In genomic region chr10:80175536-80176269, GRCm38 (mm10) we compare ENCODE assay signal across 8 mouse cellular contexts. TPM values are rescaled to one million over a fixed set of nuclear protein-coding genes. Genes with fewer than 3 reads are reported as not detected.
DNase-seq lines count a peak whose midpoint lies in the region; ATAC-seq and TF ChIP-seq lines count a peak whose summit lies in the region.

No protein-coding gene starts in this region.

- peak; percentile 67 for TF ChIP-seq RAD21 in CH12.LX (IDR thresholded peaks at IDR 0.05; ENCODE audit: low read depth, low read length)

- H3K4me1 ChIP-seq in intestine, postnatal 0 days (replicated peaks; ENCODE audit: control insufficient read depth, insufficient read depth, low read length) = no peaks in the 10 kb centered on the region
- peaks cover 23% of the 10 kb centered on the region for H3K4me1 ChIP-seq in intestine, embryonic 16.5 days (ENCODE audit: control insufficient read depth, insufficient read depth, low read length)
- peaks cover 27 to 69% of the 10 kb centered on the region in 2 experiments for H3K4me1 ChIP-seq in CH12.LX (ENCODE audit: control insufficient read depth in 1 of 2, insufficient read depth in 2 of 2)
- peaks cover 15% of the 10 kb centered on the region for H3K4me1 ChIP-seq in hindbrain, embryonic 11.5 days (replicated peaks; ENCODE audit: control insufficient read depth, insufficient read depth, low read length)
- H3K4me1 ChIP-seq in midbrain, embryonic 12.5 days = peaks cover 54% of the 10 kb centered on the region

- no peaks in the 10 kb centered on the region for H3K9me3 ChIP-seq in intestine, postnatal 0 days (ENCODE audit: control insufficient read depth)
- H3K9me3 ChIP-seq in intestine, embryonic 16.5 days (ENCODE audit: control insufficient read depth, low read length) = no peaks in the 10 kb centered on the region
- no peaks in the 10 kb centered on the region for H3K9me3 ChIP-seq in CH12.LX (replicated peaks; ENCODE audit: low read length)
- H3K9me3 ChIP-seq in hindbrain, embryonic 11.5 days (ENCODE audit: control insufficient read depth, low read length) = no peaks in the 10 kb centered on the region
- H3K9me3 ChIP-seq in midbrain, embryonic 12.5 days = no peaks in the 10 kb centered on the region

- TF ChIP-seq EP300 in CH12.LX (IDR thresholded peaks at IDR 0.05; ENCODE audit: low read length) = no peak

- peak; percentile 57 for DNase-seq in CH12.LX (ENCODE audit: extremely low read depth)
- DNase-seq in cerebellum, adult 9-11 months = peak; percentile 63
- DNase-seq in hindbrain, embryonic 11.5 days (ENCODE audit: low spot score) = peak; percentile 70
- DNase-seq in spleen, adult 12 weeks (ENCODE audit: low spot score) = no peak
- no peak for DNase-seq in testis, postnatal 14 days (ENCODE audit: low spot score)

- H3K4me3 ChIP-seq in intestine, postnatal 0 days (ENCODE audit: low read depth, low read length) = no peak overlapping the region
- H3K4me3 ChIP-seq in intestine, embryonic 16.5 days (ENCODE audit: low read length) = no peak overlapping the region
- H3K4me3 ChIP-seq in CH12.LX (replicated peaks in 1 of 3; ENCODE audit: low read depth in 2 of 3, low read length in 2 of 3, poor library complexity in 1 of 3) = no peak overlapping the region
- no peak overlapping the region for H3K4me3 ChIP-seq in hindbrain, embryonic 11.5 days (ENCODE audit: low read depth, low read length)
- H3K4me3 ChIP-seq in midbrain, embryonic 12.5 days = no peak overlapping the region

- H3K27me3 ChIP-seq in intestine, postnatal 0 days (replicated peaks; ENCODE audit: control insufficient read depth, insufficient read depth, low read length) = no peaks in the 10 kb centered on the region
- no peaks in the 10 kb centered on the region for H3K27me3 ChIP-seq in intestine, embryonic 16.5 days (replicated peaks; ENCODE audit: control insufficient read depth, insufficient read depth, low read length)
- H3K27me3 ChIP-seq in CH12.LX (replicated peaks) = peaks cover 21% of the 10 kb centered on the region
- H3K27me3 ChIP-seq in hindbrain, embryonic 11.5 days (ENCODE audit: control insufficient read depth, insufficient read depth, low read length) = no peaks in the 10 kb centered on the region
- 0 out of 2 replicates have a peak, but pooled peaks cover 3% of the 10 kb centered on the region for H3K27me3 ChIP-seq in midbrain, embryonic 12.5 days

- peaks cover 18% of the 10 kb centered on the region for H3K36me3 ChIP-seq in intestine, postnatal 0 days (ENCODE audit: control insufficient read depth, insufficient read depth)
- peaks cover 9% of the 10 kb centered on the region for H3K36me3 ChIP-seq in intestine, embryonic 16.5 days (ENCODE audit: control insufficient read depth, insufficient read depth, low read length)
- peaks cover 16 to 37% of the 10 kb centered on the region in 2 experiments for H3K36me3 ChIP-seq in CH12.LX (replicated peaks in 1 of 2; ENCODE audit: control insufficient read depth in 1 of 2, insufficient read depth in 1 of 2, low read length in 1 of 2)
- peaks cover 8% of the 10 kb centered on the region for H3K36me3 ChIP-seq in hindbrain, embryonic 11.5 days (ENCODE audit: control insufficient read depth, insufficient read depth, low read length)
- peaks cover 25% of the 10 kb centered on the region for H3K36me3 ChIP-seq in midbrain, embryonic 12.5 days

- no peak for ATAC-seq in intestine, postnatal 0 days
- no peak for ATAC-seq in intestine, embryonic 16.5 days
- no peak for ATAC-seq in hindbrain, embryonic 11.5 days (ENCODE audit: low FRiP score)
- ATAC-seq in midbrain, embryonic 12.5 days (ENCODE audit: low FRiP score, low read depth) = no peak

- peak; percentile 80 for TF ChIP-seq CTCF in intestine, postnatal 0 days (IDR thresholded peaks at IDR 0.05; ENCODE audit: low read depth)
- TF ChIP-seq CTCF in CH12.LX (conservative IDR thresholded peaks at IDR 0.05 in 1 of 2, IDR thresholded peaks at IDR 0.05 in 1 of 2; ENCODE audit: low read depth in 2 of 2, low read length in 2 of 2) = peak; percentile 68 to 76

- in situ Hi-C loops in CH12.LX (cut with MboI; ENCODE audit: low pct_ligation_motif_present, low pct_unique_long_range_greater_than_20kb, low sequenced_read_pairs) = loop anchor here (5.0 kb wide), 2 partner anchors 72 to 172 kb away; partner anchors contain the start of genes Adamtsl5 and Ndufs7

- WGBS in intestine, postnatal 0 days = 32% methylated on average over 4 of the region's 4 CpGs
- WGBS in intestine, embryonic 16.5 days = 35% methylated on average over 4 of the region's 4 CpGs
- 29% methylated on average over 4 of the region's 4 CpGs for WGBS in hindbrain, embryonic 11.5 days
- WGBS in midbrain, embryonic 12.5 days = 16% methylated on average over 4 of the region's 4 CpGs

- no peaks in the 10 kb centered on the region for H3K79me2 ChIP-seq in CH12.LX (replicated peaks; ENCODE audit: control insufficient read depth, extremely low read depth, insufficient read depth, poor library complexity, severe bottlenecking)

- dilution Hi-C loops in CH12.LX (cut with MboI; ENCODE audit: extremely low pct_ligation_motif_present, extremely low pct_unique_long_range_greater_than_20kb, low sequenced_read_pairs) = no loop called here

- H3K9ac ChIP-seq in intestine, postnatal 0 days (ENCODE audit: low read depth, low read length) = no peak overlapping the region
- H3K9ac ChIP-seq in intestine, embryonic 16.5 days (ENCODE audit: low read depth, low read length) = no peak overlapping the region
- no peak overlapping the region for H3K9ac ChIP-seq in CH12.LX (ENCODE audit: insufficient read depth, low read depth)
- H3K9ac ChIP-seq in hindbrain, embryonic 11.5 days (ENCODE audit: low read depth, low read length) = no peak overlapping the region
- H3K9ac ChIP-seq in midbrain, embryonic 12.5 days (replicated peaks) = no peak overlapping the region

- no peak overlapping the region for H3K27ac ChIP-seq in intestine, postnatal 0 days (ENCODE audit: low read depth, low read length)
- no peak overlapping the region for H3K27ac ChIP-seq in intestine, embryonic 16.5 days (ENCODE audit: low read length)
- no peak overlapping the region for H3K27ac ChIP-seq in CH12.LX (ENCODE audit: insufficient read depth, low read depth)
- H3K27ac ChIP-seq in hindbrain, embryonic 11.5 days (ENCODE audit: low read depth, low read length) = no peak overlapping the region
- peak overlapping the region; percentile 91 for H3K27ac ChIP-seq in midbrain, embryonic 12.5 days (replicated peaks)

- H3K4me2 ChIP-seq in intestine, postnatal 0 days (replicated peaks; ENCODE audit: low read depth) = no peak overlapping the region
- no peak overlapping the region for H3K4me2 ChIP-seq in intestine, embryonic 16.5 days (ENCODE audit: low read depth, low read length)
- H3K4me2 ChIP-seq in CH12.LX (ENCODE audit: insufficient read depth, low read depth, poor library complexity, severe bottlenecking) = no peak overlapping the region
- H3K4me2 ChIP-seq in hindbrain, embryonic 11.5 days (replicated peaks; ENCODE audit: low read depth, low read length) = no peak overlapping the region
- H3K4me2 ChIP-seq in midbrain, embryonic 12.5 days (replicated peaks) = no peak overlapping the region; the same call in 1 of the 2 replicates

- TF ChIP-seq POLR2A in CH12.LX (IDR thresholded peaks at IDR 0.05; ENCODE audit: low read depth, low read length) = no peak

RNA-seq across cellular contexts. Expression of gene 1600002K03Rik, which starts 3.0 kb away (rescaled TPM):
- polyA plus RNA-seq in intestine, postnatal 0 days (2015; fragmentation: Nextera tagmentation; extraction: Ambion mirVana) = 12.7 and 13.9 TPM in 2 replicates
- polyA plus RNA-seq in intestine, embryonic 16.5 days (2015; fragmentation: Nextera tagmentation; extraction: Ambion mirVana) = 23.6 TPM in 2 replicates
- total RNA-seq in CH12.LX (2012; rRNA removed) = 30.5 and 37.7 TPM in 2 replicates
- total RNA-seq in CH12.LX (2014; rRNA removed) = 34.3 and 40.2 TPM in 2 replicates
- 19.3 and 21.9 TPM in 2 replicates for polyA plus RNA-seq in CH12.LX (2012; ENCODE audit: insufficient read length, low read depth)
- polyA plus RNA-seq in hindbrain, embryonic 11.5 days (2014; fragmentation: Nextera tagmentation; extraction: Ambion mirVana) = 7.6 and 9.4 TPM in 2 replicates
- polyA plus RNA-seq in midbrain, embryonic 12.5 days (2016; fragmentation: Nextera tagmentation; extraction: Ambion mirVana) = 12.9 and 13.6 TPM in 2 replicates

RNA-seq across cellular contexts. Expression of gene Efna2, which starts 3.6 kb away (rescaled TPM):
- 3.5 and 3.8 TPM in 2 replicates for polyA plus RNA-seq in intestine, postnatal 0 days (2015; fragmentation: Nextera tagmentation; extraction: Ambion mirVana)
- 7.4 and 8.1 TPM in 2 replicates for polyA plus RNA-seq in intestine, embryonic 16.5 days (2015; fragmentation: Nextera tagmentation; extraction: Ambion mirVana)
- total RNA-seq in CH12.LX (2012; rRNA removed) (0.63 and 1.5 TPM in 2 replicates), CH12.LX (2014; rRNA removed) (0.23 and 0.34 TPM in 2 replicates)
- polyA plus RNA-seq in CH12.LX (2012; ENCODE audit: insufficient read length, low read depth) = 0.45 and 0.86 TPM in 2 replicates
- polyA plus RNA-seq in hindbrain, embryonic 11.5 days (2014; fragmentation: Nextera tagmentation; extraction: Ambion mirVana) = 24.8 and 34.2 TPM in 2 replicates
- 114 and 127 TPM in 2 replicates for polyA plus RNA-seq in midbrain, embryonic 12.5 days (2016; fragmentation: Nextera tagmentation; extraction: Ambion mirVana)

RNA-seq across cellular contexts. Expression of gene Cirbp, which starts 9.9 kb away (rescaled TPM):
- polyA plus RNA-seq in intestine, postnatal 0 days (2015; fragmentation: Nextera tagmentation; extraction: Ambion mirVana) = 222 and 228 TPM in 2 replicates
- 53.2 and 62.6 TPM in 2 replicates for polyA plus RNA-seq in intestine, embryonic 16.5 days (2015; fragmentation: Nextera tagmentation; extraction: Ambion mirVana)
- 28.3 and 34.4 TPM in 2 replicates for total RNA-seq in CH12.LX (2012; rRNA removed)
- 27.0 and 31.9 TPM in 2 replicates for total RNA-seq in CH12.LX (2014; rRNA removed)
- 40.2 and 45.9 TPM in 2 replicates for polyA plus RNA-seq in CH12.LX (2012; ENCODE audit: insufficient read length, low read depth)
- polyA plus RNA-seq in hindbrain, embryonic 11.5 days (2014; fragmentation: Nextera tagmentation; extraction: Ambion mirVana) = 83.4 and 90.4 TPM in 2 replicates
- 227 and 233 TPM in 2 replicates for polyA plus RNA-seq in midbrain, embryonic 12.5 days (2016; fragmentation: Nextera tagmentation; extraction: Ambion mirVana)

RNA-seq across cellular contexts. Expression of gene Midn, which starts 27.6 kb away (rescaled TPM):
- 18.1 and 19.5 TPM in 2 replicates for polyA plus RNA-seq in intestine, postnatal 0 days (2015; fragmentation: Nextera tagmentation; extraction: Ambion mirVana)
- polyA plus RNA-seq in intestine, embryonic 16.5 days (2015; fragmentation: Nextera tagmentation; extraction: Ambion mirVana) = 8.8 and 10.3 TPM in 2 replicates
- total RNA-seq in CH12.LX (2012; rRNA removed) (11.6 and 16.2 TPM in 2 replicates), CH12.LX (2014; rRNA removed) (3.9 and 4.7 TPM in 2 replicates)
- 25.2 and 33.2 TPM in 2 replicates for polyA plus RNA-seq in CH12.LX (2012; ENCODE audit: insufficient read length, low read depth)
- polyA plus RNA-seq in hindbrain, embryonic 11.5 days (2014; fragmentation: Nextera tagmentation; extraction: Ambion mirVana) = 66.7 and 67.1 TPM in 2 replicates
- polyA plus RNA-seq in midbrain, embryonic 12.5 days (2016; fragmentation: Nextera tagmentation; extraction: Ambion mirVana) = 41.7 and 46.4 TPM in 2 replicates

RNA-seq across cellular contexts. Expression of gene Cbarp, which starts 35.1 kb away (rescaled TPM):
- 2.1 and 2.7 TPM in 2 replicates for polyA plus RNA-seq in intestine, postnatal 0 days (2015; fragmentation: Nextera tagmentation; extraction: Ambion mirVana)
- 5.1 TPM in 2 replicates for polyA plus RNA-seq in intestine, embryonic 16.5 days (2015; fragmentation: Nextera tagmentation; extraction: Ambion mirVana)
- 2.3 and 2.6 TPM in 2 replicates for total RNA-seq in CH12.LX (2012; rRNA removed)
- 0.09 and 0.19 TPM in 2 replicates for total RNA-seq in CH12.LX (2014; rRNA removed)
- 1.7 and 2.4 TPM in 2 replicates for polyA plus RNA-seq in CH12.LX (2012; ENCODE audit: insufficient read length, low read depth)
- 15.1 and 16.7 TPM in 2 replicates for polyA plus RNA-seq in hindbrain, embryonic 11.5 days (2014; fragmentation: Nextera tagmentation; extraction: Ambion mirVana)
- 19.3 and 20.0 TPM in 2 replicates for polyA plus RNA-seq in midbrain, embryonic 12.5 days (2016; fragmentation: Nextera tagmentation; extraction: Ambion mirVana)

Comparison
In these comparisons a context has a peak if more than half of its experiments do, and no peak if none do; other contexts are left out.
1. DNase-seq: peak in CH12.LX (single experiment), cerebellum, adult 9-11 months (single experiment) and hindbrain, embryonic 11.5 days (single experiment); none in spleen, adult 12 weeks (single experiment) and testis, postnatal 14 days (single experiment).